Mouse (Mus musculus): Measurements from ENCODE around the gene Usp11.
A peak's percentile ranks its signal among the peaks of the same experiment; 100 is the strongest.

Gene Usp11

GRCm38 (mm10) chrX:20703741-20704290 is at the start of gene Usp11:
Usp11 (plus strand) TSS chrX:20703906.
- peak; percentile 36 to 54 for DNase-seq

GRCm38 (mm10) chrX:20657593-20657992 is 46.1 kb upstream of the Usp11 start:
- no peak for DNase-seq

GRCm38 (mm10) chrX:20658026-20658652 is 45.6 kb upstream of the Usp11 start, which contains the start of gene Uba1:
Uba1 (plus strand) TSS chrX:20658326.
- peak; percentile 79 to 83 for DNase-seq

- no peak for DNase-seq
Observed at GRCm38 (mm10) chrX:20658891-20659406, 44.8 kb upstream of the Usp11 start.

GRCm38 (mm10) chrX:20662317-20662715 is 41.4 kb upstream of the Usp11 start:
- DNase-seq: no peak

GRCm38 (mm10) chrX:20662716-20663443 is 40.8 kb upstream of the Usp11 start:
- peak; percentile 87 to 88 for DNase-seq

GRCm38 (mm10) chrX:20663444-20663790 is 40.3 kb upstream of the Usp11 start:
- DNase-seq: no peak

- DNase-seq: peak; percentile 89 to 92
Observed at GRCm38 (mm10) chrX:20687519-20688067, 16.1 kb upstream of the Usp11 start, which contains the start of gene Cdk16. Cdk16 (plus strand) TSS chrX:20687954.

- peak; percentile 84 to 92 for DNase-seq
Observed at GRCm38 (mm10) chrX:20688068-20688547, 15.6 kb upstream of the Usp11 start.

GRCm38 (mm10) chrX:20688615-20689014 is 15.1 kb upstream of the Usp11 start:
- DNase-seq: peak; percentile 71

- DNase-seq: no peak
Observed at GRCm38 (mm10) chrX:20691566-20691965, 12.1 kb upstream of the Usp11 start.

GRCm38 (mm10) chrX:20692616-20693015 is 11.1 kb upstream of the Usp11 start:
- no peak for DNase-seq

GRCm38 (mm10) chrX:20695842-20696241 is 7.9 kb upstream of the Usp11 start:
- DNase-seq: no peak

- peak; percentile 86 to 94 for DNase-seq
Observed at GRCm38 (mm10) chrX:20704295-20705082, 783 bp downstream of the Usp11 start.

- no peak for DNase-seq
Observed at GRCm38 (mm10) chrX:20705083-20705402, 1.3 kb downstream of the Usp11 start.

GRCm38 (mm10) chrX:20728681-20729080 is 25.0 kb downstream of the Usp11 start:
- DNase-seq: no peak

- DNase-seq: peak; percentile 25 to 31
Observed at GRCm38 (mm10) chrX:20730048-20730447, 26.3 kb downstream of the Usp11 start.

- no peak for DNase-seq
Observed at GRCm38 (mm10) chrX:20736479-20736878, 32.8 kb downstream of the Usp11 start.

- DNase-seq: no peak
Observed at GRCm38 (mm10) chrX:20748829-20749228, 45.1 kb downstream of the Usp11 start.

GRCm38 (mm10) chrX:20761201-20761600 is 57.5 kb downstream of the Usp11 start:
- DNase-seq: no peak

Data from lung, postnatal 4 days (tissue).